Mouse (Mus musculus): ENCODE data around the gene Camta1.

Gene Camta1

GRCm38 (mm10) chr4:151538446-151539166 is 323.1 kb downstream of the Camta1 start:
- no peak for DNase-seq (ENCODE audit: inconsistent age in 2 of 2, low spot score in 1 of 2)

GRCm38 (mm10) chr4:151535916-151536450 is 325.7 kb downstream of the Camta1 start:
- DNase-seq (ENCODE audit: inconsistent age in 2 of 2, low spot score in 1 of 2), result no peak

- DNase-seq (ENCODE audit: inconsistent age in 2 of 2, low spot score in 1 of 2), result no peak
These were observed 328.2 kb downstream of the Camta1 start for GRCm38 (mm10) chr4:151533451-151533850.

- DNase-seq (ENCODE audit: inconsistent age in 2 of 2, low spot score in 1 of 2), result no peak
These were observed 333.2 kb downstream of the Camta1 start for GRCm38 (mm10) chr4:151528436-151528835.

GRCm38 (mm10) chr4:151527763-151528162 is 333.9 kb downstream of the Camta1 start:
- no peak for DNase-seq (ENCODE audit: inconsistent age in 2 of 2, low spot score in 1 of 2)

GRCm38 (mm10) chr4:151520103-151520502 is 341.6 kb downstream of the Camta1 start:
- DNase-seq (ENCODE audit: inconsistent age in 2 of 2, low spot score in 1 of 2), result peak; percentile 64 to 68

GRCm38 (mm10) chr4:151519011-151519410 is 342.7 kb downstream of the Camta1 start:
- no peak for DNase-seq (ENCODE audit: inconsistent age in 2 of 2, low spot score in 1 of 2)

- no peak for DNase-seq (ENCODE audit: inconsistent age in 2 of 2, low spot score in 1 of 2)
These were observed 344.5 kb downstream of the Camta1 start for GRCm38 (mm10) chr4:151516998-151517799.

- DNase-seq (ENCODE audit: inconsistent age in 2 of 2, low spot score in 1 of 2), result no peak
These were observed 346.4 kb downstream of the Camta1 start for GRCm38 (mm10) chr4:151515316-151515715.

GRCm38 (mm10) chr4:151511092-151511491 is 350.6 kb downstream of the Camta1 start:
- no peak for DNase-seq (ENCODE audit: inconsistent age in 2 of 2, low spot score in 1 of 2)

GRCm38 (mm10) chr4:151510417-151510816 is 351.3 kb downstream of the Camta1 start:
- no peak for DNase-seq (ENCODE audit: inconsistent age in 2 of 2, low spot score in 1 of 2)

- no peak for DNase-seq (ENCODE audit: inconsistent age in 2 of 2, low spot score in 1 of 2)
These were observed 355.0 kb downstream of the Camta1 start for GRCm38 (mm10) chr4:151506701-151507100.

- DNase-seq (ENCODE audit: inconsistent age in 2 of 2, low spot score in 1 of 2), result no peak
These were observed 363.0 kb downstream of the Camta1 start for GRCm38 (mm10) chr4:151498481-151499276.

- DNase-seq (ENCODE audit: inconsistent age in 2 of 2, low spot score in 1 of 2), result no peak
These were observed 365.1 kb downstream of the Camta1 start for GRCm38 (mm10) chr4:151496581-151496980.

- no peak for DNase-seq (ENCODE audit: inconsistent age in 2 of 2, low spot score in 1 of 2)
These were observed 366.3 kb downstream of the Camta1 start for GRCm38 (mm10) chr4:151495276-151495882.

- no peak for DNase-seq (ENCODE audit: inconsistent age in 2 of 2, low spot score in 1 of 2)
These were observed 368.9 kb downstream of the Camta1 start for GRCm38 (mm10) chr4:151492786-151493185.

- no peak for DNase-seq (ENCODE audit: inconsistent age in 2 of 2, low spot score in 1 of 2)
These were observed 377.7 kb downstream of the Camta1 start for GRCm38 (mm10) chr4:151483977-151484313.

GRCm38 (mm10) chr4:151483299-151483976 is 378.2 kb downstream of the Camta1 start:
- peak; percentile 47 to 73 for DNase-seq (ENCODE audit: inconsistent age in 2 of 2, low spot score in 1 of 2)

GRCm38 (mm10) chr4:151480928-151481327 is 380.7 kb downstream of the Camta1 start:
- DNase-seq (ENCODE audit: inconsistent age in 2 of 2, low spot score in 1 of 2), result no peak

- no peak for DNase-seq (ENCODE audit: inconsistent age in 2 of 2, low spot score in 1 of 2)
These were observed 383.7 kb downstream of the Camta1 start for GRCm38 (mm10) chr4:151477950-151478349.
